Mouse (Mus musculus) heart, adult 9 months (tissue): ENCODE measurements around the gene Utrn.
A peak's percentile ranks its signal among the peaks of the same experiment; 100 is the strongest.

Experiments
- DNase-seq, 2 experiments: peaks; one replicate each; pipeline ENCODE4 v3.0.0; 2022; ENCODE audit warnings: low spot score in 2 of 2

The Utrn gene

DNA sequence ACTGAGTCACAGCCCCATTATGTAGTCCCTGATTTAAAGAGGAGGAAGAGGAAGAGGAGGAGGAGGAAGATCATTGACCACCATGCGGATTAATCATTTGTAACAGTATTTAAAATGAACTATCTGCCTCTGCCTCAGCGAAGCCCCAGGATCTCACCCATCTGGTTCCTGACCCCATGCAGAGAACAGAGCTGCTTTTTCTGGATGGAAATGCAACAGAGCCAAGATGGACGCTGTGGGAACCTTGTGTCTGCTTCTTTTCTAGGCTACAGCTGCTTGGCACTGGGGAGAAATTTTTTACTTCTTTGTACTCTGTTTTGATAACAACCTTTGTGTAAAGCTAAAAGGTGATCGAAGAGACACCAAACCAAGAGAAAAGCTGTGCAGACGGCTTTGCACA is 137.7 kb downstream of the Utrn start:
- DNase-seq, result no peak

DNA sequence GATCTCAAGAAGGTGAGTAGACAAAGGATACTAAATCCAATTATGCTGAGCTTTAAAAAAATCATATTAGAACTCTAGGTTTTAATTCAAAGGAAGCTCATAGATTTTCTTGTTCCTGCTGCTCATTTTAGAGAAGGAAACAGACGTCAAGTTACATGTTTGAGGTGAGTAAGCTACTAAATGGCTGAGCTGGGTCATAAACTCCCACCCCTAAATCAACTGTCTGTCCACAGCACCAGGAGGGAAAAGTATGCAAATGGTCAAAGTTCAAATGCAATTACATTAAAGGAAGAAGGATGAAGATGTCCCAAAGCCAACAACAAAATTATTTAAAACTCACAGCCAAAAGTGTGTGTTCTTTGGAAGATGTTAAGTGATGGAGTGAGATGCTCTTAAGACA is 139.5 kb downstream of the Utrn start:
- DNase-seq, result no peak

DNA sequence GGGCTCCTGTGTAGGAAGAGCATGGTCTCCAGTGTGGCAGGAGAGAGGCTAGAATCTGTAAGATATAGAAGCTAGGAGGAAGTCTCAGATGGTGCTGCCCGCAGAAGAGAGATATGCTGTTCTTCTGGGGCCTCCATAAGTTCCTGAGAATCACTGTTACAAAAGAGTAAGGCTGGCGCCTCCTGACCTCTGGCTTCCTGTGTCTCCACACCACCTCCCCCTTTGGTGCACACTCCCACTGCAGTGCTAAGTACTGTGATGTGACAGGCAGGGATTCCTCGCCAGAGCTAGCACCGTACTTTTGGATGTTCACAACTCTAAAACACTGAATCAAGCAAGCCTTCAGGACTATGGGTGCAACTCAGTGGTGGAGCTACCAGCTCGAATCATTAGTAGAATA is 140.1 kb downstream of the Utrn start:
- no peak for DNase-seq

DNA sequence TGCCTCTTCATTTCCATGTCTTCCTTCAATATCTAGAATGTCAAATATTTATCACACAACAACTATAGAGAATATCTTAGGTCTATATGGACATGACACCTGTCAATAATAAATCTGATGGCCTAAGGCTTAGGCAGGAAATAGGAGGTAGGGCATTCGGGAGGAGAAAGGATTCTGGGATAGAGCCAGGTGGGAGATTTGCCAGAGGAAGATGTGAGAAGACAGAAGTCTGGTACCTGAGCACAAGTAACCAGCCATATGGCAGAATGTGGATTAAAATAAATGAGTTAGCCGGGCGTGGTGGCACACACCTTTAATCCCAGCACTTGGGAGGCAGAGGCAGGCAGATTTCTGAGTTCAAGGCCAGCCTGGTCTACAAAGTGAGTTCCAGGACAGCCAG is 141.3 kb downstream of the Utrn start:
- no peak for DNase-seq

DNA sequence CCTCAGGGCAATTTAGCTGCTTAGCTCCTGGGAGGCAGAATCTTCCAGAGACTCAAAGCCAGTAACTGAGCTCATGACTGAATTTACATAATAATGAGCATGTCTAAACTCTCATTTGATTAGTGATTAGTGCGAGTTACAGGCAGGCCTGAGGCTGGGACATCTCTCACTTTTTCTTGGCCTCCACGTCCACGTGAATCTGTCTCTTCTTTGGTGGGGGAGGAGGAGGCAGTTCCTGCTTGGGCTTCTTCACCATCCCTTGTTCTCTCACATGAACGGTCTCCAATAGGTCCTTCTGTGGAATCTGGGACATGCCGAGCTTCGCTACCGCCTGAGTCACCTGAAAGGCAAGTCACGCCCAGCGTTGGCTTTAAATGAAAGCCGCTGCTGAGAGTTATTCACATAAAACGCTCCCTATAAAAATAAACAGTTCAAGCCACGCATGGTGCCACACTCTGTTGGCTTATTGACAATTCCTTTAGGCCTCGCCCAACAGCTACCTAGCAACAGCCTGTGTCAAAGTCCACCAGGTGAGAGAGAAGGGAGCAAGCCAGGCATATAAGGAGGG is 143.0 kb downstream of the Utrn start:
- no peak for DNase-seq

DNA sequence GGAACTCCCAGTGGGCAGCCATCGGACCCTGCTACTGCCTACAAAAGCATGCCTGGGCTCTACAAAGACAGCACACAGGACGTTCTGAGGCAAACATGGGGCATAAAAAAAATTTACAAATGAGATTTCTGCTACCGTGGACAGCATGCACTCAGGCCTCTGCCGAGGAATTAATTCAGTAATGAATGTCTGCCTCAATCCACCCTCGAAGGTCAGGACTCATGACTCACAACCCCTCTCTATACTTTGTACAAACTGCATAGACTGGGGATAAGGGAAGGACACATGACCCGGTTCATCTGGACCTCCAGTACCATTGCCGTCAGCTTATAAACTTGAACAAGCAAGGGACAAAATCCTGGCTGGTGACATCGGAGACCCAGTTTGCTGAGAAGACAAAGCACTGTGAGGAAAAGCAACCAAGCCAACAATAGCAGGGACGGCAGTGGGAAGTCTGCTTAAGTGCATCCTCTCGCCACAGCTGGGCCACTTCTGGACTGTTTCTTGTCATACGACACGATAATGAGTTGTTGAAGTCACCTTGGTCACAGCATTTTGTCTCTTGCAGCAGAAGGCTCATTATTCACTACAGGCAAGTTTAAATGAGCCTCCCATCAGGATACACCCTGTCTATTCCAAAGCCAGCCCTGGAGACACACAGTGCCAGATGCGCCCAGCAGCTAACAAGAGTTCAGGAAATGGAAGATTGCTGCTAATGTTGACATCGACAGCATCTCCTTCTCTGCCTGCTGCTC is 144.7 kb downstream of the Utrn start:
- DNase-seq, result no peak

DNA sequence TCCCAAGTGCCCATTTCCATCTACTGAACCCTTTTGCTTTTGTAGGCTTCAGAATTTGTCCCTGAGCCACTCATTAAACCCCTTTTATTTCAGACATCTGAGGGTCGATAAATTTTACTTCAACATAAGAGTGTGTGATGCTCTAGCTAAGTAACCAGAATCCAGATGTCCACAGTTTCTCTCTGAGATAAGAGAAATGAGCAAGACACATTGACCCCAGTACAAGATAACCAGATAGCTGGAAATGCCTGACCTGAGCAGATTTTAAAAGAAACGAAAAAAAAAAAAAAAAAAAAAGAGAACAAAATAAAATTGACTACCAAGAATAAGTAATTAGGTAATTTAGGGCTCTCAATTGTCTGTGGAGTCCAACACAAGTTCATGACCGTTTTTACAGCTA is 145.9 kb downstream of the Utrn start:
- no peak for DNase-seq

DNA sequence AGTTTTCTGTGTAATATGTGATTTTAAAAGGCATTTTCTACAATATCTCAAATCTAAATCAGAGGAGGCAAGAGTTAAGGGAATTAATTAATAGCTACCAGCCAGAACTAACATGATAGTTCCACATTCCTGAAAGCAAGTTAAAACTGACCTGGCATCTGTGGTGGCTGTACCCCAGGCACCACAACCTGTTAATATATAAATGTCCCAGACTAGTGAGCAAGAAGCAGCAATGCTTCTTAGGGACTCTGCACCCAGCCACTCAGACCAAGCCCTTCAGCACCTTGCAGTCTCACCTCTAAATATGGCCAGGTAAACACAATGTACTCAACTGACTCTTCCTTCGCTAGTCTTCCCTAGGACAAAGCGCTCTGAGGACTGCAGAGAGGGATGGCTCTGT is 147.1 kb downstream of the Utrn start:
- DNase-seq, result no peak

DNA sequence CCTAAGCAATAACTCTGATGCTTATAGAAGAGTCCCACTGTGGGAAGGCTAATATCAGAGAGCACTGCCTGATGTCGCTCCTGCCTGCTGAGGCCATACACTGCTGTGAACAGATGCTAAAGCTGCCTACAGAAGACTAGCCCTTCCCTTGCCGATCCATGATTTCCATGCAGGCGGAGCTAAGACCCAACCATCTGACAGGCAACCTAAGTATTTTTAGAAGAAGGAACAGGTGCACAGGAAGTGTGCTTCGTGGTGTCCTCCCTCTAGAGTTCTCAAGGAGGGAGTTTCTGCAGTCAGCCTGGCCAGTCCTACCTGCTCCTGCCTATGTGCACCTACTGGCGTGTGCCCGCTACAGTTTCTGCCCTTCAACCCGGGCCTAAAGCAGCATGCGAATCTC is 150.8 kb downstream of the Utrn start:
- no peak for DNase-seq

DNA sequence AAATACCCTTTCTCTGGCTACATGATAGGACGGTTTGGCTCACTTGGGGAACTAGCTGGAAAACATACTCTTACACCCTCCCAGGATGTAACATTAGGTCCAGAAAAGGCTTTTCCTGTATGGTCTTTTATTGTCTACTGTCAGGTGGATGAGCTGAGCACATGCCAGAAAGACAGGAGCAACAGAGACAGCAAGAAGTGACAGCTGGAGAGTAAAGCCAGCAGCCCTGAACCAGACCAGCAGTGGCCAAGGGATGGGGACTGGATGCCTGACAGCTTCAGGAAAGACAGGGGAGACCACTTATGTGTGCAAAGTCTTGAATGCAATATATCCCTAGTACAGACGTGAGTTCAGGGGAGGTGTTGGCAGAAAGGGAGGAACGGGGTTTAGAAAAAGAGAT is 151.8 kb downstream of the Utrn start:
- no peak for DNase-seq

DNA sequence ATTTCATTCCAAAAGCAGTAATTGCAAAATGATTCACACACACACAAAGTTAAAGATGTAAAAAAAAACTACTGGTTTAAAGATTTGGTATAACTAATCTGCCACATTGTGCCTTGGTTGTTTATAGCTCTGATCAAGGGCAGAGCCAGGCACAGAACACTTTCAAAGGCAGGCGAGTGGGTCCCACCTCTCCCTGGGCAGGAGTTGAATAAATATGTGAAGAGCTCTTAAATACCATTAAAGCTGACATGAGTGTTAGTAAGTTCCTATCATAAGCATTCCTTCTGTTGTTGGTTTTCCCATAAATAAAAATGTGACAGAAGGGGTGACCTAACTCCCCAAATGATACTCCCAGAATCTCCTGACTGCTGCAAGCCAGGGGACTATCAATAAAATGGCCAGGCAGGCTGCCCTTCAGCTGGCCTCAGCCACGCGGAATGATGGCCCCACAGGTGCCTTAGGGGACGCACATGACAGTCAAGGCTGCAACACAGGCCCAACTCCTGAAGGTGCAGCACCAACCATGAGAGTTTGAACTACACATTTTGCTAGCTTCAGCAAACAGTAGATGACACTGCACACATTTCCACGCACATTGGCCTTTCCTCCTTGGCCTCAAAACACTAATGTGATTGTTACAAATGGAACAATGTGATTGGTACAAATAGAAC is 152.4 kb downstream of the Utrn start:
- no peak for DNase-seq

DNA sequence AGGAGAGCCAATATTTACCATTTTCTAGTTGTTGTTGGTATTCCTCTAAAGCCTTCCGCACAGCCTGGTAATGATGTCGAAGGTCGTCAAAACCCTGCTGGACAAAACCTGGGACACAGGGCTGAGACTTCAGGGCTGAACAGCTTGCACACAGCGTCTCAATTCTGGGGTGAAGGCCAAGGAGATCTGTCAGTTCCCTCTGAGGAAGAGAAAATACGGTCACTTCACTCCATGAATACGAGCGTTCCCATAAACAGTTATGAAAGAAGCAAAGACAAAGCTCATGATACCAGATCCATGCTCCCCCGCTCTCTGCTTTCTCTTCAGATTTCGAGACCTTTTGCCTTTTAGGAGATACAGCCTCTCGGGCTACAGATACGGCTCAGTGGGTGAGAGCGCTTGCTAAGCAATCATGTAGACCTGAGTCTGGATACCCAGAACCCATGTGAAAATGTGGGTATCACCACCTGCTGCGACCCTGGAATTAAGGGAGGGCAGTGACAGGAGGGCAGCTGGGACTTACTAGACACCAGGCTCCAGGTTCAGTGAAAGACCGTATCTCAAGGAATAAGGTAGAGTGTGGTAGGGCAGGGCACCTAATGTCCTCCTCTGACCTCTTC is 155.8 kb downstream of the Utrn start:
- DNase-seq, result no peak

DNA sequence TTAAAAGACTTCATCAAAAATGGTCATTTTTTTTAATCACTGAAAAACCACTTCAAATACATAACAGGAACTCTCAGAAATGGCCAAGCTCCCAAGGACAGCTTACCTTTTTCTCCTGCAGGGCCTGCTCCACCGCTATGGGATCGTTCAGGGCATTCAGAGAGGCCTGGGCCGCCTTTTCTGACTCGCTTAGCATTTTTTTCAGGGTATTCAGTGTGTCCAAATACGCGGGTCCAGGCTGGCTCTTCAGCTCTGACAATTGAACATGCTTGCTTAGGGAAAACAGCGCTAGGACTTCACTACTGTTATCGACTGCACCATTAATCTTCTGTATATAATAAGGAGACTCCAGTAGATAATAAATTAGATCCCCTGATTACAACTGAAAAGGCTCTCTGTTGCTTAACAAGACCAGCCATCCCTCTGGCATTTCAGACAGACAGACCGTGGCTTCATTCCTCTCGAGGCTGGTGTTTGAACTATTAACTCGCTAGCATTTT is 157.8 kb downstream of the Utrn start:
- DNase-seq, result no peak

DNA sequence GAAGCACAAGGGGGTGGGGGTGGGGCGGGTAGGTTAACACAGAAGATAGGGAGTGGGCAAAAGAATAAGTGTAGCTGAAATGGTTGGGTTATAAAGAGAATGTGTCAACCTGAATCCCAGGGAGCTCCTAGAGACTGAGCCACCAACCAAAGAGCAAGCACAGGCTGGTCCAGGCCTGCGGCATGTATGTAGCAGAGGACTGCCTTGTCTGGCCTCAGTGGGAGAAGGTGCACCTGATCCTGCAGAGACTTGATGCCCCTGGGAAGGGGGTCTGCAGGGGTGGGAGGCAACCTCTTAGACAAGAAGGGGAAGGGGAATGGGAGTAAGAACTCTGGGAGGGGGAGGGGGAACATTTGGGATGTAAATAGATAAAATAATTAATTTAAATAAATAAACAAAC is 162.6 kb downstream of the Utrn start:
- no peak for DNase-seq

DNA sequence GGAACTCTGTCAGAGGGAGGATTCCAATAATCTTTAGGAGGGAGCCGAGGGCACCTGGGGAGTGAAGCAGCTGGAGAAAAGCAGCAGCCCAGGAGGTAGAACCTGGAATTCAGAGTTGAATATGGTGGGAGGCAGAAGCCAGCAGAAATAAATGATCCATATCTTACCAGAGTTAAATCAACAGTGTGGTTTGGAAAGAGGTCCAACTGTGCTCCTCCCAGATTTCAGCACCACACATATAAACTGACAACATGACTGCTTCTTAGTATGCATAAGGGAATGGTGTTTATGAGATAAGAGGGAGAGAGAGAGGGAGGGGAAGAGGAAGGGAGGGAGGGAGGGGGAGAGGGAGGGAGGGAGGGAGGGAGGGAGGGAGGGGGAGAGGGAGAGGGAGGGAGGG is 163.2 kb downstream of the Utrn start:
- no peak for DNase-seq

DNA sequence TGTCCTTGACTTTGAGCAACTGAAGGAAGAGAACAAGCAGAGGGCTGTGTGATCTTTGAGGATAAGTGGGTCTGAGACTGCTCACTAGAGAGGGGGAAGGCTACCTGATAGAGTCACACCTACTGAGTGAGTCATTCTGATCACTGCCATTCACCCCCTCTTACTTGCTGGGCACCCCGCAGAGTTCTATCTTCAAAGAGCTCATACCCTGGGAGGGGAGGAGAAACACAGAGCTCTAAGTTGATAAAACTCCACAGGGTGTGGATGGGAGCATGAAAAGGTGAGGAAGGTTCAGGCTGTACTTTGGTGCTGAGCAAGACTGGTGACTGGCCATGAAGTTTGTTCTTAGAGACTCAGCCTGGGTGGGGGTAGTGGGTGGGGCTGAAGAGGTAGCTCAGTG is 164.9 kb downstream of the Utrn start:
- no peak for DNase-seq

DNA sequence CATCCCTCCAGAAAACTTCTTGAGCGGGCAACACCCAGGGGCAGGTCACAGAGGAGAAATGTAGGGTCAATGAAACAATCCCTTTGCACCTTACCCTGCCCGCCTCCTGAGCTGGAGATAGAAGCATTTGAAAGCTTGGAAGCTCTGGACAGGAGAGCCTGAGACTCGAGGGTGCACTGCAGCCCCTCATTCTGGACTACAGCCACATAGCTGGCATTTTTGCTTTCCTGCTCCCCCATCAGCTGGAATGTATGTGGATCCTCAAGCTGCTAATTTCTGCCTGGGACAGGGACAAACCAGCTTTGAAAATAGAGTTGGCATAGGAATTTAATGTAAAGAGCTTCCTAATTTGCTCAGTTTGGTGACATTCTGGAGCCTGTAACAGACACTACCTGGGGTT is 165.6 kb downstream of the Utrn start:
- no peak for DNase-seq

DNA sequence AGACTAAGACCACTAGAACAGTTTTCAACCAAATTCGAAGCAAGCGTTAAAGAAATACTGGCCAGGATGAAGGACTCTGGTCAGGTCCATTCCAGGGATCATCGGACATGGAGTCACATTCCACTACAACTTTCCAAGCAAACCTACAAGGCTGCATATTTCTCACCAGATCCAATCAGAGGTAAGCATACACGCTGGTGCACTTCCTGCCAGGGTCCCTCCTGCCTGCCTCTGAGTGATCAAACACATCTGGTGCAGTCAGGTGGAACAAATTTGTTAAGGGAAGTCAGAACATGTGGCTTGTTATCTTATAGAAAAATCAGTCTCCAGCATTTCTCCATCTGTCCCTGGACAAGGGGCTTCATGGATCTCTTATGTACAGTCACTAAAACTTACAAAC is 167.0 kb downstream of the Utrn start:
- DNase-seq, result no peak

DNA sequence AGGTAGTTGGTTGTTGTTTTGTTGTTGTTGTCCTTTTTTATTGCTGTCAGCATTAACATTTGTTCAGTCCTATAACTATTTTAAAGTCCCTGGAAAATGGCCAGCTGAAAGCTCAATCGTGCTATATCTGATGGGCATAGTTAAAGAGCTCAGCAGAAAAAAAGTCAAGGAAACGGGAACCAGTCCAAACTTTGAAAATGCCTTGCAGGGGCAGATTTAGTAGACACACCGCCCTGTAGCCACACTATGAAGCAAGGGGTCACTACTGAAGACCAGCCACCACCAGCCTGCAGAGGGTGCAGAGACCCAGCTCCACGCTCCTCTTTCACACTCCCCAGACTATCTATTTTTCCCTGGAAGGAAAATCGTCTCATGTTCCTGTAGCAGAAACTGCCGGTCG is 167.5 kb downstream of the Utrn start:
- no peak for DNase-seq

DNA sequence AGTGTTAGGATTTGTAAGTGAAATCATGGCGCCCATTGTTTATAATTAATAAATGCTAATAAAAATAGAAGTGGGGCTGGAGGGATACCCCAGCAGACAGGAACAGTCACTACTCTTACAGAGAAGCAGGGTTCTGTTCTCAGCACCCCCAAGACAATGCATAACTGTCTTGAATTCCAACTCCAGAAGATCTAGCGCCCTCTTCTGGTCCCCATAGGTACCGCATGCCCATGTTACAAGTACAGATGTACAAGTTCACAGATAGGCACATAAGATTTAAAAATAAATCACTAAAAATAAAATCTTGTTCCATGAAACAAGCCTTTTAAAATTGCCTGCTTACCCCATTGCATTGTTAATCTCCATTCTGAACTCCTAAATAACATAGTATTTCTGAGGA is 168.6 kb downstream of the Utrn start:
- no peak for DNase-seq

DNA sequence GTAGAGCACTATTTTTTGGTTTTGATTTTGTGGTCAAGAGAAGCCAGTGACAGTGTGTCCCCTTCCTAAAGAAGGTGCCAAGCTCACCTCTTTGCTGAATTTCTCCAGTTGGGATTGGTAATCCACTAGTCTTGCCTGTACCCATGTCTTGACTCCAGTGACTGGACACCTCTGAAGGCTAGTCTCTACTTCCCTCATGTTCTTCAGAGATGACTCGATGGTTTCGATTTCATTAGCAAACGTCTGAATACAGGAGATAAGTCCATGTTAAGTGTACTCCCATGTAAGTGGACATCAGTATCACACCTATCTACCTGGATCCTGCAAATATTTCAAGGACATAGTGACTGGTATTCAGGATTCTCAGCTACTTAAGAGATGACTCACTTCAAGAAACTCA is 171.3 kb downstream of the Utrn start:
- DNase-seq, result no peak

DNA sequence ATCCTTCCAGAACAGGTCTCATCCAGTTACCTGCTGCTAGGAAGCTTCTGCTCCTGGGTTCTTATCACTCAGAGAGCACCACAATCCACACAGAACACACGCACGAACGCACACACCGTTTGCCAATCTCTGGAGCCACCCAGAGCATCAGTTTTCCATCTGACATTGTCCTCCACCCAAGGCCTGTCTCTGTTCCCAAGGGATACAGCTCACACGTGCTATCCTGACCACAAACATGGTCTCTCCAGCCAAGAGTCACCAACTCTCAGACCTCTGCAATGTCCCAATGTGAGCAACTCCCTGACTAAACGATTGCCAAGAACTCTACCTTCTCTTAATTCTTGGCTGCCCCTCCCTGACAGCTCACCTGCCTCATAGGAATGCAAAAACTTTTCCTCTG is 172.5 kb downstream of the Utrn start:
- DNase-seq, result no peak

DNA sequence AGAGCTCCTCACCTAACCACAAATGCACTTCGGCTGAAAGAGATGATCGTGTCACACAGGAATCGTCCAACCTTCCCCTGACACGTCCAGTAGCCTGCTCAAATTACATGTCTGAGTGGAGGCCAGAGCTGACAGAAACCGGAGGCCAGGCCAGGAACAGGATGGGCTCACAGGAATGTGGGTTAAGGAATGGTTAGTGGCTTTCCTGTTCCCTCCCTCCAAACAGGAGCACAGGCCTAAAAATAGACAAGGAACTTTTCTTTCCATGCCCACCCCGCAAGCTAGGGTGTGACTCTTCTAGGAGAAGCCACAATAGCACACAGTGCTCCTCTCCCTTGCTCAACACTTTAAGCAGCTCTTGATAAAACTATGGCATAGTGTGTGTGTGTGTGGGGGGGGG is 174.4 kb downstream of the Utrn start:
- peak; percentile 38 to 57 for DNase-seq
